Mouse (Mus musculus): ENCODE results near the gene Phex.

DNA sequence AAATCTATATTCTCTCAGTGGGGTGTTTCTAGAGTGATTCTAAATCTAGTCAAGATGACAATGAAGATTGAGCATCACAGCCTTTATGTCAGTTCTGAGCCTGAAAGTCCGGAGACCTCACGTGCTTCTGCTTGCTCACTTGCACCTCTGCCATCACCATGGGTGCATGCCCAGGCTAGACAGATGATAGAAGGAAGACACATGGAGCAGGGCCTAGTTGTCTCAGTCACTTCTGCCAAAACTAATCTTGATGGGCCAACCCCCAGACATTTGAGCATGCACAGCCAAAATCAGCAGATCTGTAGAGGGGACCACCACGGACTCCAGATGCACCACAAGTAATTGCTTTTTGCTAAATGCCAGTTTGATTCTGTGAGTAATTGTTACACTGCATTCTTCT is 85.3 kb downstream of the Phex start:
- no peak for TF ChIP-seq CTCF (IDR thresholded peaks at IDR 0.05; ENCODE audit: borderline replicate concordance, insufficient read depth, low read depth, low read length)
- no peak for TF ChIP-seq POLR2A (IDR thresholded peaks at IDR 0.05; ENCODE audit: borderline replicate concordance, insufficient read depth, low read length)

Measured in cerebellum, adult 2 months (tissue).